Mouse (Mus musculus) embryo, embryonic 10.5 days (tissue): ENCODE measurements around the gene Ptprj.

Source experiments
- DNase-seq: peaks from one replicate; pipeline ENCODE4 v3.0.0-alpha.2; 2015; ENCODE audit warnings: low spot score

The Ptprj gene

DNA sequence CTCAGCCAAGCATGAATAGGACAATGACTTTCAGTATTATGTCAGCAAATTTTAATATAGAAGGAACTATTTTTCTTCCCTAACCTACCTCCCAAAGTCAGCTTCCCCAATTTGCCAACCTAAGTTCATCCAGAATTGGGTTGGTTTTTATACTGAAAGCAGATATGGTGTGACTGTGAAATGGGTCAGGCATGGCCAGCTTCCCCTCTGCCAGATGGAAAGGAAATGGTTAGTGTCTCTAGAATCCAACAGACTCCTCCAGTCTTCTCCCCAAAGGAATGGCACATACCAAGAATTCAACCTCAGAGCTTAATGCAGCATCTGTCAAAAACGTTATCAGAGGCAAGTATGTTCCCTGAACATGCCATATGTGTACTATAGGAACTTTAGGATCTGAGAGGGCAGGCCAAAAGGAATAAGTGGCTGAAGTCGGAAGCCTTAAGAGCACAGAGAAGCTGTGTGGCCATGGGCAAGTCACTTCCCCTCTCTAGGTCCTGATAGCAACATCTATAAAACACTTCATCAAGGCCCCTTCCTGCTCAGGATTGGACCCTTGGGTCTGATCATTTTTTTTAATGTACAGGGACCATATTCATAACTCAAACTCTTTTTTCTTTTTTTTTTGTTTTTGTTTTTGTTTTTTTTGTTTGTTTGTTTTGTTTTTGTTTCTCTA, 21.3 kb downstream of the Ptprj start:
- no peak for DNase-seq

DNA sequence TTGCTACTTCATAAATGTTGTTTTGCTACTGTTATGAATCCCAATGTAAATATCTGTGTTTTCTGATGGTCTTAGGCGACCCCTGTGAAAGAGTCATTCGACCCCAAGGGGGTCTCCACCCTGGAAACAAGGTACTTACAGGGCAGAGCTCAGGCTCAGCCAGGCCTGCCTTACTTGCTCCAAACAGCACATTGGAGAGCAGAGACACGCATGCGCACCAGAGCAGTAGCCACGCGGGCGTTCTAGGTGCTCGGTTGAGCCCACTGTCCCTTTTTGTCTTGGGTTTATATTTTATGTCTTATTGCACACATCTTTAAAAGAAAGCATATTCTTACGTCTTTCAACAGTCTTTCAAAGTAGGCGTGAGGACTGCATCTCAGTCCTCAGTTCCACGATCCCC, 22.1 kb downstream of the Ptprj start:
- DNase-seq: no peak

DNA sequence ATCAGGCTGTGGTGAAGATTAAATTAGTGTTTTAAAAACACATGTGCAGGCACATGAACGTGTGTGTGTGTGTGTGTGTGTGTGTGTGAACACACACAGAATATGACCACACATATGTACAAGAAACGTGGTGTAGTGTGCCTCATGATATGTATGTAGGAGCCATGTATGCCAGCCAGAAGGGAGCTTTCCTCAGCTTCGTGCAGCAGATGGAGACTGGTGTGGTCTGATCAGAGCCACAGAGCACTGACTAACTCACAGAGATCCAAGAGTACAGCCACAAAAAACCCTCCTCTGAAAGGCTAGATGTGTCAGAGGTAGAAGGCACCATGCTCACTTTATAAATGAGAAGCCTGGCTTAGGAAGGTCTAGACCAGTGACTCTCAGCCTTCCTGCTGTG, 22.5 kb downstream of the Ptprj start:
- no peak for DNase-seq

DNA sequence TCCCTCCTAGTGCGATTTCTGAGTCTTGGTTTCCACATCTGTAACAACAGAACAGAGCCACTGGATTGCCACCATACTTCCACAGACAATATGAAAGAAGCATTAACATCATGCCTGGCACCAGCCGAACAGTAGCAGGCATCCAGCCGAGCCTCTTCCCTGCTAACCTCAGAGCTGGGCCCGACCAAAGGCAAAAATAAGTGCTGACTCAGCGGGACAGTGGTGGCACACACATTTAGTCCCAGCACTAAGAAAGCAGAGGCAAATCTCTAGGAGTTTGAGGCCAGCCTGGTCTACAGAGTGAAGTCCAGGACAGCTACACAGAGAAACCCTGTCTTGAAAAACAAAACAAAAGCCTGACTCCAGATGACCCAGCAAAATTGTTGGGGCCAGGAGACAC, 24.7 kb downstream of the Ptprj start:
- no peak for DNase-seq

DNA sequence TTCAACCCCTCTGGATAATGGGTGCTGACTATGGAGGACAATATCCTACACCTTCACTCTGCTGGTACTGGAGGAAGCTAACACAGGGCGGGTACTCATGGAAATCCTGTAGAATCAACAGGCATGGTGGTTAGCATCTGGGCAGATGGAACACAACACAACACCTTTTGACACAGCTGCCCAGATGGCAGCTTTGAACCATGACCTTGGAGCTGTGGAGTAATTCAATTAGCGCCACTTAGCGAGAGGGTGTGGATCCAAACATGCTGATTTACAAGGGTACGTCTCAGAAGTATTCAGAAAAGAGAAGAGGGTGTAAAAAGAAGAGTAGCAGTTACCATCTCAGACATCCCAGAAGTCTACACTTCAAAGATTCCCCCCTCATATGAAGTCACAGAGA, 25.6 kb downstream of the Ptprj start:
- no peak for DNase-seq

DNA sequence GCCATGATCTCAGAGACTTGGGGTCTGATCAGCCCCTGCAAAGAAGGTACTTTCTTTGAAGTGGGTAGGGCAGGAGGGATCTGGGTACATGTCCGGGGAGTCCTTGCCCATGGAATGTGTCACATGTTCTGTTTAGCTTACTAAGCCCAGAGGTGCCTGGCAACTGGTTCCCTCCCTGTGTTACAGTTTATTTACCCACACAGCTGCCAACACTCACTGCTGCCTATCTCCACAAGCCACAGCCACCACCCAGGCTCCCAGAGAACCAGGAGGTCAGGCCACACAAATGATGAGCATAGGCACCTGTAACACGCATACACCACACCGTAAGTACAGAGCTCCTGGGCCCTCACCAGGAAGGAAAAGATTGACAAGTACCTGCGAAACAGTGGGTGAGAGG, 26.6 kb downstream of the Ptprj start:
- DNase-seq: no peak

DNA sequence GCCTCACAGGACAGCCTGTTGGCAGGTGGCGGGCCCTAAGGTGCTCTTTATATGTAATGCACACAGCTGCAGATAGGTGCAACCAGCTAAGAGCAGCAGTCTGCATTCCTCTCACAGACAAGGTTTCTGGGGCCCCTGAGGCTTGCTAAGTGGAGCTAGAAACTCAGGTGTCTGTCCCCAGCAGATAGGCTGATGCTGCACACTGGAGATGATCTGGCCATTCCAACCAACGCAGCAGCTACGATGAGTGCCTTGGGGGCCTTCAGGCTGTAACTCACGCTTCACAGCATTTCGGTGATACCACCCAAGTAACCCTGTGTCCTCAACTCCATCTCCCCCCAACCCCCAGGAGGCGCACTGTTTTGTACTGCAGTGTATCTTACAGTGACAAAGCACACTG, 29.8 kb downstream of the Ptprj start:
- DNase-seq: no peak

DNA sequence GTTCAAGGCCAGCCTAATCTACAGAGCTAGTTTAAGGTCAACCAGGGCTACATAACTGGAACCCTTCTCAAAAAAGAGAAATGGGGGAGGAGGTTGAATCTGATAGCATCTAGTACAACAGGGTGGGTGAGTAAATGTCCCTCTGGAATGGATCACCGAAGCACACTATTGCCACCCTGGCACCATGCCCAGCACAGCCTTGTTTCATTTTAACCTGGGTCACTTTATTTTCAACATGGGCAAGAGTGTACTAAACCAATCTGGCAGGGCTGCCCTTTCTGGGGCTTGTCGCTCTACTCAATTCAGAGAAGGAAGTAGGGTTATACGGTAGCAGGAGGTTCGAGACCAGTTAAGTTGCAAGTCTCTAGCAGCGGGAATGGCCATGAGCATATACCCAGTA, 31.9 kb downstream of the Ptprj start:
- no peak for DNase-seq

DNA sequence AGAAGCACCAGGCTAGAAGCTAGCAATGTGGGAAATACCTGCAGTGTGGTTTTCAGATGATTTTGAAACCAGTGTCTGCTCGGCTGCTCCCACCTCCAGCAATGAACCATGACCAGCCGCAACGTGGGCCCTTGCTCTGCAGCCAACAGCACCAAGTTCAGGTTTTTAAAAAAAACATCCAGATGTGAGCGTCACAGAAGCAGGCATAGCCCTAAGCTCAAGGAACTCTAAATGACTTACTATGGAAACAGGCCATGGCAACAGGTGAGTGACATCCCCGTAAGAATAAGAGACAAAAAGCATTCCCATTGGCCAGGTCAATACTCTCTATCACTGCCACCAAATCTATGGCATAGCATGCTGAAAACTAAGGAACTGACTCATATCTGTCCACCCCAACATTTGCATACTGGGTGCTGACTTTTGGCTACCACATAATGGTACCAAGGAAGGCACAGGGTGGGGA, 33.3 kb downstream of the Ptprj start:
- no peak for DNase-seq

DNA sequence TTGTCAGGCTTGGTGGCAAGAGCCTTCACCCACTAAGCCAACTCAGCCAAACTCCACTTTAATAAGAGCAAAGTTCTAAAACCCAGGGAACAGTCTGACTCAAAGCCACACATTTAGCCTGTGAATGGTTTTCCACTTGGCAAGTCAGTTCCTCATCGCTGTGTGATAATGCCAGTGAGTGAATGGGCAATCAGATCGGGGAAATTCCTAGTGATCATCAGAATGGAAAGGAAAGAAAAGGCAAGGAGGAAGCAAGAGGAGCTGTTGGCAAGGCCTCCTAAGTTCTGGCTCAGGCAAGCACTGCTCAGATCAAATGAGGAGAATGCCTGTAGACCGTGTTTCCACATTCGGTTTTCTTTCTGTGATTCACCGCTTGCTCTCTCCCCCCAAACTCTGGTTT, 35.2 kb downstream of the Ptprj start:
- no peak for DNase-seq

DNA sequence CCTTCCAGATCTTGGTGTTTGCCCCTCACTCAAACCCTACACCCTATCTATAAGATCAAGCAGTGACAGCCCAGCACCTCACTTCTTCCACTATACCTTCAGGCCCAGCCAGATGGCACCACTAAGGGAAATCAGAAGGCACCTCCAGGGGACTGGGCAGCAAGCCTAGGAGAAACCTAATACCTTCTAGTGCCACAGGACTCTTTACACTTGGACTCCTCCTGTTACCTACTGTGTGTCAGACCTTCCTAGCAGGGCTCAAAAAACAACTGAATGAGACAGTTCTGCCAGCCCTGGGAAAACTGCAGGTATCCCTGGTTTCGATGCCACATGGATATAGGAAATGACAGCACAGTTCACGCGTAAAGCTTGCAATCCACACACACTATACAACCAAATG, 36.5 kb downstream of the Ptprj start:
- no peak for DNase-seq

DNA sequence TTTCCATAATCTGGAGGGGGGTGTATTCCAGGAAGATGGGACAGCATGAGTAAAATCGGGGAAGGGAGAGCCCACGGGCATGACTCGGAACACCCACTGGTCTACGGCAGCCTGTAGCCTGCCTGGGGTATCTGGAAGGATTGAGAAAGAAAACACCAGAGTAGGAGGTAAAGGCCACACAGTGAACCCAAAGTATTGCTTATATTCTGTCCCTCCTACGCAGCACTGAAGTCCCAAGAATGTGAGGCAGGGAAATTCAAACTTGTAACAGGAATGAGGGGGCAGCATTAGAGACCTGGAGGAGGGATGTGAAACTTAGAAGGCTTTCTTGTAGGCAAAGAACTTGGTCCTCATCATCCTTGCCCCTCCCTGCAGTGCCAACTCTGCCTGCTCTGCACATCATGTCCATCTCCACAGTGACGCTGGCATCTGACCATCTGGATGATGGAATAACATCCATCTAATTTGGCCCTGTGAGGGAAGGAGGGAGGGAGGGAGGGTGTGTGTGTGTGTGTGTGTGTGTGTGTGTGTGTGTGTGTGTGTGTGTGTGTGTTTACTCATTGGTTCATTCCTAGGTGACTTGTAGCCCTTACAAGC, 37.2 kb downstream of the Ptprj start:
- DNase-seq: no peak

DNA sequence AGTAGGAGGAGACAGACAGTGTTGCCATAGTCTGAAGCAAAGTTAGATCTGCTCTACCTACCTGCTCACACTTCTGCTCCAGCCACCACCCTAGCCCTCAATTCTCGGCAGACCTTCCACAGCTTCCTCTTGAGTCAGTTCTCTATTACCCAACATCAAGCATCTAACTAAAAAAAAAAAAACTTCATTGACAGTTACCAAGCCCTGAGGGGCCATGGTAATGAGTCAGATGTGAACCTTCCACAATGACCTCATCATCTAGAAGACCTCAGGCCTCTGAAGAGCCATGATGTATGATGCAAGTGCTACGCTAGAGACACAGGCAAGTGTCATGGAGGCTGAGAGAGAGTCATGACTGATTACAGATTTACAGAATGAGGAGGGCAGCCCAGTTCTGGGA, 37.8 kb downstream of the Ptprj start:
- DNase-seq: no peak

DNA sequence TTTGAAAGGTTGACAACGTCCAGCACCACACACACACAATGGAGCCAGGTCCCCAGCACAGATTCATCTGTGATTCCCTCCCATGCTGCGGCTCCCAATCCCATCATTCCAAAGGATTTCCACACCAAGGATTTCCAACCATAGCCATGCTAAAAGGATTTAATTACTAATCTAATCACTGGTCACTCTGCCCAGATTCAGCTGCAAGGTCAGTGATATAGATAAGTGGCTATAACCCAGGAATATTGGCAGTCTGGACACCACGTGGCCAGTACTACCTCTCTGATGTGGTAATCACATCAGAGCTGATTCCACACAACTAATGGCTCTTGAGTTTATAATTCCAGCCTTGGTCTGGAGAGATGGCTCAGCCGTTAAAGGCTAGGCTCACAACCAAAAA, 41.2 kb downstream of the Ptprj start:
- no peak for DNase-seq

DNA sequence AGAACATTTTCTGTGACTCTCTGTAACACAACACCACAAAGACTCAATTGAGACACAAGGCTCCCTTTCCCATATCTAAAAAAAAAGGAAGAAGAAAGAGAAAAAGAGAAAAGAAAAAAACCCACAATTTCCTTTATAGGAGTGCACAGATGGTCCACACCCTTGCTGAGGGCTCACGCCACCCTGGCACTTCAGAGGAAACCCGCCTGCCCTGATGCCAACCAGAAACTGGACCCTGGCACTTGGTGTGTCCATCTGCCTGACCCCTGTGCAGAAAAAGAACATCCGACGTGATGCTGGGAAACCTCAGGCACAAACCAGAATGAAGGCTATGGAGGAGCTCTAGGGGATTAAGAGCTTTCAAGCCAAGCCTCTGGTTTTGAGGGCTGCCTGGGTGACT, 43.2 kb downstream of the Ptprj start:
- DNase-seq: no peak

DNA sequence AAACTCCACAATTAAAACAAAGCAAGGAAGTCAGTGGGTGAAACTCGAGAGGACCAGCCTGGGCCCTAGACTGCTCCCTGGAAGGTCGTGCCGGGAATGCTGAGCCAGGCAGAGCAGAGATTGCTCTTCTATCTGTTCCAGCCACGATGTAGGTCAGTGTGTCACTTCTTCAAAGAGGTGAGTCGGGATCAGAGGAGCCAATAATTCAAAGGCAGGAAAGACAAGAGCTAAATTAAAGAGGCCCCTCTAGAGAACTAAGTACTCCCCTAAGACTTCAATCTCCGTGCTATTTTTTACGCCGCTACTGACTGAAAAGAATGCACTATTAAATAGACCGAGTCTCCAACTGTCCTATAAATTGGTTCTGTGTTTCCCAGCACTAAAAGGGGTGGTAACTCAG, 43.9 kb downstream of the Ptprj start:
- DNase-seq: peak; percentile 46

DNA sequence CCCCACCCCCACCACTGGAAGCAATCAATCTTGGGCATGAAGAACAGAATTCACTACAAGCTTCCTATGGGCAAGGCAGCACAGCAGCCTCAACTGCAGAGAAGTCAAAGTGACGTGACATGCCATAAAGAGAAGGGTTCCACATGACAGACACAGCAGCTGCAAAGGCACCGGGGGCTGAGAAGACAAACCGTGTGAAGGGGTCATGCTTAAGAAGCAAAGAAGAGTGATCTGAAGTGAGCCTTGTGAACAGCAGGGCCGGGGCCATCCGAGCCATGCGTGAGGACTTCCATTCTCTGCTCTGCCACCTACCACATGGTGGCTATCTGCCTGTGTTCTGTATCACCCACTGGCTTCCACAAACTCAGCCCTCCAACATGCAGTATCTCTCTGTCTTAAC, 45.7 kb downstream of the Ptprj start:
- no peak for DNase-seq

DNA sequence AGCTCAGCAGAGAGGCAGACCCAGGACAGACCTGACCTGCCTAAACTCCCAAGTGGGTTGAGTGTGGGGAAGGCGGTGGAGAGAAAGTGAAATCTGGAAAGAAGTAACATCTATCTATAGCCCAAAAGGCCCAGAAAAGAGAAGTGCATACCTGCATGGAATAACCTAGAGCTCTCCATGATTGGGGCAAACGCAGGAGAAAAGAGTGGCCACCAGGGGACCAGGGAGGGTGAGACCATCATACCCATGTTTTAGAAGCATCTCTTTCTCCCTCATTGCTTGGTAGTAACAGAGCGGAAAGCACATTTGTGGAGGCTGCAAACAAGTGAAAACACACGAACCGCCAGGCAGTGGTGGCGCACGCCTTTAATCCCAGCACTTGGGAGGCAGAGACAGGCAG, 46.5 kb downstream of the Ptprj start:
- no peak for DNase-seq

DNA sequence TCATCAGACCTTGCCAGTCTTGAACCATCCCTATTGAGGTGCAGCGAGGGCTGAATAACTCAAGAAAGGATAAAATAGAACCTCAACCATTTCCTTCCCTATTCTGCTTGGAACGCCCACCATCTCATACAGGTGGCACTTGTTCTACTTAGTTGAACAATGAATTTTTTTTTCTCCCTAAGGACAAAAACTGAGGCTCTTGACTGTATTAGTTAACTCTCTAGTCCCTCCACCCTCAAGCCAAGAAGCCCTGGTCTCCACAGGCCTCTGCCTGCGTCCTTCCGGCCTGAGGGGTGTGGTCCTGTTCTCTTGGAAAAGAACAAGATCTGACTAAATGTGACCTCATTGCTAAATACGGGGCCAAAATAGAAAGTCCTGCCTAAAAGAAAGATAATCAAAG, 48.4 kb downstream of the Ptprj start:
- no peak for DNase-seq

DNA sequence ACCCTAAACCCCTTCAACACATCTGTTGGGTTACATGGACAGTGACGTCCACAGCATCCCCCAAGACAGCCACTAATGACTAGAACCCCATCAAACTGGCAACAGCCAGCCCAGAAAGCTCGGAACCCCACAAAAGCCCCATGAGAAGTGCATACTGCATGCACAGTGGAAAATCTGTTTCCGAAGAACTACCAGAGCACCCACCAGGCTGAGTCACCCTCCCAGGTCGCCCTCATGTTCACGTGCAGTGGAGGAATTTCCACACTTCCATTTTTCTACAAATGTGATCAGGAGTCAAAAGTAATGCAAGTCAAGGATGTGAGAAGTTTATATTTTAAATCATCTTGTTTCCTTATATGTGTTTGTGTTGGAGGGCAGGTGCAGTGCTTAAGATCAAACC, 52.3 kb downstream of the Ptprj start:
- DNase-seq: no peak

DNA sequence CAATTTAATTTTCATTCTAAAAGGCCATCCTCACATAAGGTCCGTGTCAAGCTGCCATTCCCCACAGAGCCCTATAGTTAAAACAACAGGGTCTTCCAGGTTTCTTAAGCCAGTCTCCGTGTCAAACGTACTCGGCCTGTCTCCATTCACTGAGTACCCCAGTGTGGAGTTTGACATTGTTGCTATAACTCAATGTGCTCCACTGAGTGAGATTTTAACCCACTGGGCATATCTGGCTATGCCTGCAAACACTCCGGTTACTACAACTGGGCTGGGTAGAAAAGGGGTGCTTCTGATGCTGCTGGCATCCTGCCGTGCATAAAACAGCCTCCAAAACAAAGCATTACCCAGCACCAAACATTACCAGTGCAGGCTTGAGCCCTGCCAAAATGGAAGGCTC, 53.5 kb downstream of the Ptprj start:
- DNase-seq: peak; percentile 19

DNA sequence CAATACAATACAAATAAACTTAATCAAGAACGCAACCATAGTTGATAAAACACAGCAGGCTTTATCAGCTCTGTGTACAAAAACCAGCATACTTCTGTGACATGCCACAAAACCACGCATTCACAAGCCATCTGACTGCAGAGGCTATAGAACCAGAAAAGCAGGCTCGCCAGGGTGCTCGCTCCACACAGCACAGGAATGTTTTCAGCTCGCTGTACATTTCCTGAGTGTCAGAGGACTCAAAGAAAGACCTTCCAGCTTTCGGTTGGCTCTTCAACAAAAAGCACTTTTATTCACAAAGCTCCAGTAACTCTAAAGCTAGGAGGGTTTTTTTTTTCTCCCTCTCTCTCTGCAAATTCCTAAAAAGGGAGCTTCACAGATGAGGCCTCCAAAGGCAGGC, 53.9 kb downstream of the Ptprj start:
- DNase-seq: peak; percentile 39

DNA sequence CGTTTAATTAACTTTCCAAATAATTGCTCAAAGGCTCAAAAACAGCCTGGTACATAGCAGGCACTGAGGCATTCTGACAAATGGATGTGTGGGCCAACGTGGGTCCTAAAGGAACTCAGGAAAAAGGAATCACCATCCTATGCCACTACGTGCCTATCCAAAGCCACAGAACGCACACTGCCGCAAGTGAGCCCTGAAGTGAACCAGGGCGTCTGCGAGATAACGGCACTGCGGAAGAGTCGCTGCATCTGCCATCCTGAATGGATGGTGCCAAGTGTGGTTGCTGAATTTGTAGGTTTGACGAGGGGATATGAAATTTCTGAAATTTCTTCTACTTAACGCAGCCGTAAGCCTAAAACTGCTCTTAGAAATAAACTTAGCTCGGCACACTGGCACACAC, 54.6 kb downstream of the Ptprj start:
- DNase-seq: no peak

DNA sequence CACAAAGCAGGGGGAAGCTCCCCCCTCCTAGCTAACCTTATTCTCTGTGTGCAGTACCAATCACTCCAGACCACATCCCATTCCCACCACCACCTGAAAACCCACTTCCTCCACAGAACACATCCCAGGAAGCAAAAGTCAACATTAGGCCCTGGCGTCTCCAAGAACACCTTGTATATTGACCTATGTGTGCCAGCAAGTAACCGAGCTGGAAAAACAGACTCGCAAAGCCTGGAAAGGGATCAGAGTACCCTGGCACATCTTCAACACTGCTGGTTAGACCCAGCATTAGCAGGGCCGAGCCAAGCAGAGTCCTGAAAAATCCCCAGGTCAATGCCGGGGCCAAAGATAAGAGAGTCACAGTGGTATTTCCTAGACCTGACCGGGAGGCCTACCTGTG, 58.0 kb downstream of the Ptprj start:
- no peak for DNase-seq
